Mouse (Mus musculus) stomach, embryonic 14.5 days (tissue): ENCODE results near the gene Yjefn3. TPM values are rescaled to one million over a fixed set of nuclear protein-coding genes. Genes with fewer than 3 reads are reported as not detected.

Experiments
- ATAC-seq: fragments of 200-750 bp; cut with Nextera tagmentation; 2 replicates; pipeline ENCODE4 v1.8.0; 2017; ENCODE audit warnings: low read depth, moderate TSS enrichment; ENCODE audit not compliant: insufficient number of reproducible peaks, insufficient read depth, low FRiP score
- H3K27ac ChIP-seq: fragments of 300-500 bp; sonication (generic); 2 replicates; pipeline ENCODE4 v1.5.1; 2014; ENCODE audit warnings: mild to moderate bottlenecking, low read length, moderate library complexity, mixed read lengths
- H3K27me3 ChIP-seq: fragments of 300-500 bp; sonication (generic); 2 replicates; pipeline ENCODE4 v1.6.1; 2014; ENCODE audit warnings: low read length, control low read depth, mixed read lengths; ENCODE audit not compliant: control insufficient read depth, insufficient read depth
- H3K36me3 ChIP-seq: fragments of 300-500 bp; sonication (generic); 2 replicates; pipeline ENCODE4 v1.6.1; 2014; ENCODE audit warnings: mild to moderate bottlenecking, control low read depth, low read length, moderate library complexity, mixed read lengths; ENCODE audit not compliant: control insufficient read depth, insufficient read depth
- H3K4me1 ChIP-seq: fragments of 300-500 bp; sonication (generic); 2 replicates; pipeline ENCODE4 v1.6.1; 2014; ENCODE audit warnings: low read length, control low read depth, mixed read lengths; ENCODE audit not compliant: control insufficient read depth, insufficient read depth
- H3K4me2 ChIP-seq: fragments of 300-500 bp; sonication (generic); replicated peaks from 2 replicates; pipeline ENCODE4 v1.6.1; 2014; ENCODE audit warnings: low read depth, low read length, control low read depth
- H3K4me3 ChIP-seq: fragments of 300-500 bp; sonication (generic); 2 replicates; pipeline ENCODE4 v1.5.1; 2014; ENCODE audit warnings: low read depth, low read length, control low read depth
- H3K9ac ChIP-seq: fragments of 300-500 bp; sonication (generic); replicated peaks from 2 replicates; pipeline ENCODE4 v1.6.1; 2014; ENCODE audit warnings: low read depth, mild to moderate bottlenecking, control low read depth, low read length, moderate library complexity, mixed read lengths
- H3K9me3 ChIP-seq: fragments of 300-500 bp; sonication (generic); 2 replicates; pipeline ENCODE4 v1.6.1; 2016; ENCODE audit warnings: low read depth, low read length, control low read depth; ENCODE audit not compliant: control insufficient read depth
- WGBS: fragments of 180-500 bp; shearing (Covaris S2); extraction: QIAGEN DNeasy Blood & Tissue Kit; methylation state at CpG from one replicate; pipeline ENCODE4 v1.1.7; 2014; 5-methylcytosine and 5-hydroxymethylcytosine counted together
- polyA plus RNA-seq: library from polyadenylated mRNA; unstranded; fragments of >200 nt; fragmentation: Nextera tagmentation; extraction: Ambion mirVana; gene quantifications from 2 replicates; pipeline ENCODE4 v1.2.1, GENCODE M21; 2014

Gene Yjefn3
- polyA plus RNA-seq, 1 experiment from 2014 or later, result 4.9 TPM

DNA sequence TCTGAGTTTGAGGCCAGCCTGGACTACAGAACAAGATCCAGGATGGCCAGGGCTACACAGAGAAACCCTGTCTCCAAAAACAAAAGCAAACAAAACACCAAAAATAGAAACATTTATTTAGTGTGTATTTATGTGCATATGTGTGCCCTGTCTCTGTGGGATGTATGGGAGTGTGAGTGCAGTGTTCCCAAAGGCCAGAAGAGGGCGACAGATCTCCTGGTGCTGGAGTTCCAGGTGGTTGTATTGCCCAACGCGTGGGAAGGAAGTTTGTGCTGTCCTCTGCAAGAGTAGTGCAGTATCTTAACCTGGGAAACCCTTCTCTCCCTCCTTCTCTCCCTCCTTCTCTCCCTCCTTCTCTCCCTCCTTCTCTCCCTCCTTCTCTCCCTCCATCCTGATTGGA, 52.6 kb downstream of the Yjefn3 start:
- WGBS, result 31% methylated on average over 3 of the region's 3 CpGs

DNA sequence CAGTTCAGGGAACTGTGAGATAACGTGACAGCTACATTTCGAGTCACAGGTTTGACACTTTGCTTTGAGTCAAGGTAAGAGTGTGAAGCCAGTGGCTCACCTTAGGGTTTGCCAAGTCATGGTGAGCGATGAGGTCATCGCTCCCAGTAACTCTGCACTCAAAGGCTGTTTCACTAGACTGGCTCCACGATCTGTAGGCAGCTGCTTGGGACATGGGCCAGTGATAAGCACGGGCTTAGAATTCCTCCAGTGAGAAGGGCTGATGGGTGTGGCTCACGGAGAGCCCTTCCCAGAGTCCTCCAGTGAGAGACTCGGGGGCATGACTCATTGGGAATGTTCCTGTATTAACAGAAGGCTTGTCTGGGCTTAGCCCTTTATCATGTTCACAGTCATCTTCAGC, 53.6 kb downstream of the Yjefn3 start:
- Histone ChIP-seq H3K9me3 (no peaks in the 10 kb centered on the region), H3K27me3 (no peaks in the 10 kb centered on the region), H3K4me2 (no peak overlapping the region), H3K4me3 (no peak overlapping the region), H3K27ac (no peak overlapping the region), H3K9ac (no peak overlapping the region), H3K4me1 (no peaks in the 10 kb centered on the region), H3K36me3 (no peaks in the 10 kb centered on the region)
- 68% methylated on average over 8 of the region's 8 CpGs for whole genome bisulfite sequencing
- peak; percentile 64; the same call in 1 of the 2 replicates for ATAC-seq

More for the DNA sequence above, 52.6 kb downstream of the Yjefn3 start:
- Histone ChIP-seq H3K4me2 (no peak overlapping the region), H3K36me3 (no peaks in the 10 kb centered on the region), H3K9ac (no peak overlapping the region), H3K9me3 (no peaks in the 10 kb centered on the region), H3K4me3 (no peak overlapping the region), H3K27me3 (no peaks in the 10 kb centered on the region), H3K27ac (no peak overlapping the region), H3K4me1 (no peaks in the 10 kb centered on the region)
- ATAC-seq, result no peak

DNA sequence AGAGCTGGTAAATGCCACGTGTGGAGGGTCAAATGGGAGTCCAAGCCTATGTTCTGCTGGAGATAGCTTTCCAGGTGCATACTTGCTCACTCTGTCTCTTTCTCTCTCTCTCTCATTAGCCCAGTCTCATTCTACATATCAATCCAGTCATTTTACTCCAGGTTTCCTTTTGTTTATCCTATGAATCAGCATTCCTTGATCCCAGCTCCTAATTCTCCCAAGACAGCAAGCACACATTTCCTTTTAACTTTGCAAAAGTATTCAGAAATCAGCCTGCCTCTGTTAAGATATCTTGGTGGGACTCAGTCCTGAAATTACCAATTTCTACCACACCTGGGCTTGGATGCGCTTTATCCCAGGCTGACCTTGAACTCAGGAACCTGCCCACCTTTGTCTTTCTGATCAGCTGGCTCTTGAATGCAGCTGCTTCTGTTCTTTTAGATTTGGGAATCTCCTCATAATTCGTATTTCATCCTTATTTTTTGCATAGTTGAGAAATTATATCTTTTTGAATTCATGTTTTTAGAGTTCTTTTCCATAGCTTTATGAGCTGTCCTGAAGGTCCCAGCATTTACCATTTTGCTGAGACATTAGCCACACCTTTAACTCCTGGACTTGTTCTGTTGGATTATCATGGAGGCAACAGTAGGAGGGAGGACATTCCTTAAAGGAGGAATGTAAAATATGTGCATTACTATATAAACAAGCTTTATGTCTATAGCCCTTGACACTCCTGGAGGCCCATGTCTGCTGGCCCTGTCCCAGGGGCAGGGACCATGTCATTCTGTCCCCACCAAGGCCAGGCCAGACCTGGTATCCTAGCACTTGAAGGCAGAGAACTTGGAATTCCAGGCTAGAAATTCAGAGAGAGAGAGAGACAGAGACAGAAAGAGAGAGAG, 55.1 kb downstream of the Yjefn3 start:
- H3K9me3 ChIP-seq, result no peaks in the 10 kb centered on the region
- no peak overlapping the region for H3K9ac ChIP-seq
- no peaks in the 10 kb centered on the region for H3K27me3 ChIP-seq
- no peak for ATAC-seq
- no peaks in the 10 kb centered on the region for H3K4me1 ChIP-seq
- H3K4me3 ChIP-seq, result no peak overlapping the region
- no peak overlapping the region for H3K4me2 ChIP-seq
- WGBS, result 57% methylated on average over 3 of the region's 3 CpGs
- H3K36me3 ChIP-seq, result no peaks in the 10 kb centered on the region
- H3K27ac ChIP-seq, result no peak overlapping the region

Other genes starting within 250 kb of the Yjefn3 start
- gene Zfp964, start 248.2 kb downstream of the Yjefn3 start, polyA plus RNA-seq, result 2.3 and 3.0 TPM in 2 replicates
- gene Zfp869, start 192.0 kb downstream of the Yjefn3 start, polyA plus RNA-seq, result 30.4 and 30.9 TPM in 2 replicates
- 6.1 and 6.3 TPM in 2 replicates for gene Zfp963, start 152.7 kb downstream of the Yjefn3 start, polyA plus RNA-seq
- 0.90 TPM in 1 of 2 replicates, not detected in the other for gene Gm20422, start 127.8 kb downstream of the Yjefn3 start, polyA plus RNA-seq
- 45.7 and 45.9 TPM in 2 replicates for gene Atp13a1, start 111.5 kb downstream of the Yjefn3 start, polyA plus RNA-seq
- 35.3 and 35.4 TPM in 2 replicates for gene Zfp866, start 111.5 kb downstream of the Yjefn3 start, polyA plus RNA-seq
- 7.1 and 11.9 TPM in 2 replicates for gene Gmip, start 94.0 kb downstream of the Yjefn3 start, polyA plus RNA-seq
- gene Lpar2, start 80.3 kb downstream of the Yjefn3 start, polyA plus RNA-seq, result 1.2 and 1.6 TPM in 2 replicates
- gene Pbx4, start 70.2 kb downstream of the Yjefn3 start, polyA plus RNA-seq, result 5.9 and 8.8 TPM in 2 replicates
- 0.42 and 0.64 TPM in 2 replicates for gene Cilp2, start 15.0 kb downstream of the Yjefn3 start, polyA plus RNA-seq
- gene Tssk6, start 528 bp downstream of the Yjefn3 start, polyA plus RNA-seq, result 3.4 and 3.9 TPM in 2 replicates
- gene Ndufa13, start 154 bp downstream of the Yjefn3 start, polyA plus RNA-seq, result 190 and 202 TPM in 2 replicates
- gene Gatad2a, start 93.7 kb upstream of the Yjefn3 start, polyA plus RNA-seq, result 46.5 and 49.6 TPM in 2 replicates
- 53.4 and 58.5 TPM in 2 replicates for gene Mau2, start 140.0 kb upstream of the Yjefn3 start, polyA plus RNA-seq
- 35.3 and 40.1 TPM in 2 replicates for gene Sugp1, start 140.1 kb upstream of the Yjefn3 start, polyA plus RNA-seq
- gene Tm6sf2, start 170.2 kb upstream of the Yjefn3 start, polyA plus RNA-seq, result 0.70 and 2.0 TPM in 2 replicates
- gene Hapln4, start 180.7 kb upstream of the Yjefn3 start, polyA plus RNA-seq, result not detected in 2 replicates
- gene Ncan, start 218.2 kb upstream of the Yjefn3 start, polyA plus RNA-seq, result 1.9 and 2.1 TPM in 2 replicates
- gene Nr2c2ap, start 228.6 kb upstream of the Yjefn3 start, polyA plus RNA-seq, result 28.5 and 29.1 TPM in 2 replicates
- gene Rfxank, start 236.4 kb upstream of the Yjefn3 start, polyA plus RNA-seq, result 12.1 and 20.0 TPM in 2 replicates
- gene Borcs8, start 236.8 kb upstream of the Yjefn3 start, polyA plus RNA-seq, result 45.9 and 57.4 TPM in 2 replicates
- 0.32 TPM in 1 of 2 replicates, not detected in the other for gene Mef2b, start 237.0 kb upstream of the Yjefn3 start, polyA plus RNA-seq